Mouse (Mus musculus) heart, embryonic 16.5 days (tissue): Measurements from ENCODE around the gene Adamts13. TPM values are rescaled to one million over a fixed set of nuclear protein-coding genes. Genes with fewer than 3 reads are reported as not detected.
A peak's percentile ranks its signal among the peaks of the same experiment; 100 is the strongest.

ENCODE experiments used
- ATAC-seq: fragments of 200-750 bp; cut with Nextera tagmentation; replicated peaks from 2 replicates; pipeline ENCODE4 v1.8.0; 2017; ENCODE audit warnings: moderate number of reproducible peaks; ENCODE audit not compliant: insufficient read depth, low FRiP score; ENCODE audit errors: extremely low read depth
- H3K27ac ChIP-seq: fragments of 300-500 bp; sonication (generic); 2 replicates; pipeline ENCODE4 v1.5.1; 2014; ENCODE audit warnings: mild to moderate bottlenecking, low read length, control low read depth, moderate library complexity
- H3K27me3 ChIP-seq: fragments of 300-500 bp; sonication (generic); 2 replicates; pipeline ENCODE4 v1.6.1; 2014; ENCODE audit warnings: low read length, mixed read lengths; ENCODE audit not compliant: control insufficient read depth, insufficient read depth
- H3K36me3 ChIP-seq: fragments of 300-500 bp; sonication (generic); 2 replicates; pipeline ENCODE4 v1.6.1; 2014; ENCODE audit not compliant: control insufficient read depth, insufficient read depth
- H3K4me1 ChIP-seq: fragments of 300-500 bp; sonication (generic); 2 replicates; pipeline ENCODE4 v1.6.1; 2014; ENCODE audit warnings: low read length, mixed read lengths; ENCODE audit not compliant: control insufficient read depth, insufficient read depth
- H3K4me2 ChIP-seq: fragments of 300-500 bp; sonication (generic); 2 replicates; pipeline ENCODE4 v1.6.1; 2014; ENCODE audit warnings: low read depth, mild to moderate bottlenecking, control low read depth, low read length
- H3K4me3 ChIP-seq: fragments of 300-500 bp; sonication (generic); 2 replicates; pipeline ENCODE4 v1.5.1; 2014; ENCODE audit warnings: mild to moderate bottlenecking, control low read depth, low read length
- H3K9ac ChIP-seq: fragments of 300-500 bp; sonication (generic); 2 replicates; pipeline ENCODE4 v1.6.1; 2014; ENCODE audit warnings: low read length, control low read depth
- H3K9me3 ChIP-seq: fragments of 300-500 bp; sonication (generic); replicated peaks from 2 replicates; pipeline ENCODE4 v1.6.1; 2016; ENCODE audit warnings: low read length; ENCODE audit not compliant: control insufficient read depth
- WGBS: fragments of 180-500 bp; shearing (Covaris S2); extraction: QIAGEN DNeasy Blood & Tissue Kit; methylation state at CpG from one replicate; pipeline ENCODE4 v1.1.7; 2014; 5-methylcytosine and 5-hydroxymethylcytosine counted together
- polyA plus RNA-seq: library from polyadenylated mRNA; unstranded; fragments of >200 nt; fragmentation: Nextera tagmentation; extraction: Ambion mirVana; gene quantifications from 2 replicates; pipeline ENCODE4 v1.2.1, GENCODE M21; 2015

Gene Adamts13
- polyA plus RNA-seq, 1 experiment from 2014 or later: not detected

DNA sequence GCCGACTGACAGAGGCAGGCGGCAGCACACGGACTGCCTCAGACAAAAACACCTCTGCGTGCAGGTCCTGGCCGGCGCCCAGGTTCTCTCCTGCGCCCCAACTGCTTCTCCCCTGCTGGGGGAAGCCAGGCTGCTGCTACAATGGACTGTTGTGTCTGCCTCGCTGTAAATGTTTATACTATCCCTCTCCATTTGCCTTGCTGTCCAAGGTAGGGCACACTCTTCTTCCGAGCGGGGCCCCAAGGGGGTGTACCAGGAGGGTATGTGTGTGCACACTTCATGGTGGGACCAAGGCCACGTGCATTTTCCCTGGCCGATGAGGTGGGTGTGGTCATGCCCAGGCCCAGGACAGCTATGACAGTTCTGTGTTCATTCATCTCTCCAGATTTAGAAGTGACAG, 85.5 kb downstream of the Adamts13 start:
- Histone ChIP-seq H3K9ac (no peak overlapping the region), H3K9me3 (no peaks in the 10 kb centered on the region), H3K27ac (no peak overlapping the region), H3K4me3 (no peak overlapping the region), H3K36me3 (no peaks in the 10 kb centered on the region), H3K27me3 (no peaks in the 10 kb centered on the region), H3K4me1 (peaks cover 18% of the 10 kb centered on the region), H3K4me2 (no peak overlapping the region)
- ATAC-seq: no peak
- WGBS: 48% methylated on average over 12 of the region's 12 CpGs

- WGBS: 79% methylated on average over 9 of the region's 9 CpGs
- no peak for ATAC-seq
- peak overlapping the region; percentile 9; the same call in 1 of the 2 replicates for H3K9ac ChIP-seq
Observed at GRCm38 (mm10) chr2:27059187-27059586, 86.0 kb downstream of the Adamts13 start.

More at GRCm38 (mm10) chr2:27059187-27059586, 86.0 kb downstream of the Adamts13 start:
- Histone ChIP-seq H3K4me2 (no peak overlapping the region), H3K9me3 (no peaks in the 10 kb centered on the region), H3K4me3 (no peak overlapping the region), H3K27me3 (no peaks in the 10 kb centered on the region), H3K4me1 (peaks cover 18% of the 10 kb centered on the region), H3K36me3 (no peaks in the 10 kb centered on the region), H3K27ac (no peak overlapping the region)

Other genes starting within 250 kb of the Adamts13 start
- gene Abo, start 108.4 kb upstream of the Adamts13 start, polyA plus RNA-seq: 0.11 TPM in 1 of 2 replicates, not detected in the other
- gene Surf6, start 70.5 kb upstream of the Adamts13 start, polyA plus RNA-seq: 15.1 and 16.0 TPM in 2 replicates
- gene Med22, start 62.7 kb upstream of the Adamts13 start, polyA plus RNA-seq: 43.7 and 45.4 TPM in 2 replicates
- 287 and 336 TPM in 2 replicates for gene Rpl7a, start 62.7 kb upstream of the Adamts13 start, polyA plus RNA-seq
- 36.2 and 38.1 TPM in 2 replicates for gene Surf2, start 57.0 kb upstream of the Adamts13 start, polyA plus RNA-seq
- gene Surf1, start 56.9 kb upstream of the Adamts13 start, polyA plus RNA-seq: 46.8 and 47.6 TPM in 2 replicates
- 160 and 177 TPM in 2 replicates for gene Surf4, start 39.5 kb upstream of the Adamts13 start, polyA plus RNA-seq
- gene Stkld1, start 39.4 kb upstream of the Adamts13 start, polyA plus RNA-seq: 0.26 and 0.38 TPM in 2 replicates
- 26.5 and 31.3 TPM in 2 replicates for gene Rexo4, start 9.0 kb upstream of the Adamts13 start, polyA plus RNA-seq
- 41.4 and 44.2 TPM in 2 replicates for gene Cacfd1, start 36.5 kb downstream of the Adamts13 start, polyA plus RNA-seq
- gene Slc2a6, start 54.6 kb downstream of the Adamts13 start, polyA plus RNA-seq: 0.64 and 0.65 TPM in 2 replicates
- 0.84 and 1.1 TPM in 2 replicates for gene Mymk, start 98.8 kb downstream of the Adamts13 start, polyA plus RNA-seq
- gene Adamtsl2, start 106.0 kb downstream of the Adamts13 start, polyA plus RNA-seq: 12.4 and 14.8 TPM in 2 replicates
- gene Fam163b, start 169.1 kb downstream of the Adamts13 start, polyA plus RNA-seq: 0.70 and 0.91 TPM in 2 replicates
- 0.72 and 0.80 TPM in 2 replicates for gene Dbh, start 191.8 kb downstream of the Adamts13 start, polyA plus RNA-seq